Mouse (Mus musculus): ENCODE data around the gene Rnf216. TPM values are rescaled to one million over a fixed set of nuclear protein-coding genes. Genes with fewer than 3 reads are reported as not detected.

The Rnf216 gene
- total RNA-seq, 4 experiments from 2014 or later, result 42.4 to 47.3 (median 45.2) TPM

- DNase-seq (ENCODE audit: low spot score in 2 of 2), result no peak
Observed at GRCm38 (mm10) chr5:143103231-143103630, 9.6 kb downstream of the Rnf216 start.

DNA sequence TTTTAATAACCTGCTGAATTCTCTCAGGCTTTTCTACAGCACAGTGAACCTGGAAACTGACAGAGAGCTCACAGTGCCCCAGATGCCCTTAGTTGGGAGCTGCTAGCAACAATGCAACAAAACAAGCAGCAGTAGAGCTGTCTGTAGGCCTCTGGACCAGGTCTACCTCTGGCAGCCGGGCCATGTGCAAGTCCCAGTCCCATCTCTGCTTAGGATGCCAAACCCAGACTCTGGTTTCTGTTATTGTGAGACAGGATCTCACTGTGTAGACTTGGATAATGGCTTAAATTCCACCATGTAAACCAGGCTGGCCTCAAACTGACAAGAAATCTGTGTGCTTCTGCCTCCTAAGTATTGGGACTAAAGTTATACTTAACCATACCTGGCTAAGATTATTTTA, 11.2 kb downstream of the Rnf216 start:
- no peak for DNase-seq (ENCODE audit: low spot score in 2 of 2)

DNA sequence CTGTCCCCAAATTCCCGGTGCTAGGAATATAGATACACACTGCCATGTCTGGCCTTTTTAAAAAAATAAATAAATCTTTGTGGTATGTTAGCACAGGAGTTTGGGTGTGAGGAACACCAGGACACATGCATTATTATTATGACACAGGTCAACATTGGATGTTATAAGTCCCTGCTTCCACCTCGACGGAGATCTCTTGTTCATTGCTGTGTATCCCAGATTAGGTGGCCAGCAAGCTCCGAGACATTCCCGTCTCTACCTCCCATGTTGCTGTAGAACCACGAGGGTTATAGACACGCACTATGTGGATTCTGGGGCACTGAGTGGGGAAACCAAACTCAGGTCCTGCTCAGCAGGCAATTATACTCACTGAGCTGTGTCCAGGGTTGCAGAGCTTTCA, 17.5 kb downstream of the Rnf216 start:
- no peak for DNase-seq (ENCODE audit: low spot score in 2 of 2)

DNA sequence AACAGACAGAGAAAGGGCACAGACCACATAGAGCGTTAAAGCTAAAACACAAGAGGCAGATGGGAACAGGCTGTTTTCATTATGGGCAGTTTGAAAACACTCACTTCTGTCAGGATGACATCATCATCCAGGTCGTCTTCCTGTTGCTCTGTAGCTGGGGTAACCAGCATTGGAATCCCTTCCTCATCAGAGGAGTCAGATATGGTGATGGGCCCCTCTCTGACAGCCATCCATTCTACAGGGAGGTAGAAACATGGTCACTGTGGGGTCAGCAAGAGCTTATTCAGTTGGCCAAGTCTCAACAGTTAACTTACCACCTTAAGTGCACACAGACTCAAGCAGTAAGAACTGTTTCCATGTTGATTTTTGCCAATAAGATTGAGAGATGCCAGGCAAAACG, 19.9 kb downstream of the Rnf216 start:
- no peak for DNase-seq (ENCODE audit: low spot score in 2 of 2)

DNA sequence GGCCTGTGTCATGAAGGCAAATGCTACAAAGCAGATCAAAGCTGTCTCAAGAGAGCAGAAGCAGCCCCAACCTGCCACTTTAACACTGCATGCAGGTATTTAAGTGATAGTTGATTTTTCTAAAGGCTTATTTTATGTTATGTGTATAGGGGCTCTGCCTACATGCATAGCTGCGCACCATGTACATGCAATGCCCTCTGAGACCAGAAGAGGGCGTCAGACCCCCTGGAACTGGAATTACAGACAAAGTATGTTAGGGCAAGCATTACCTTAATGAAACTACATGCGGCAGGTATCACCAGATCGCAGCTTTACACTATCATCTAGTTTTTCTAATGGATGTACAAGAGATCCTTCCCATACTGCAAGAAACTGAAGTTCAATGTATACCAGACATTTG, 27.9 kb downstream of the Rnf216 start:
- no peak for DNase-seq (ENCODE audit: low spot score in 2 of 2)

DNA sequence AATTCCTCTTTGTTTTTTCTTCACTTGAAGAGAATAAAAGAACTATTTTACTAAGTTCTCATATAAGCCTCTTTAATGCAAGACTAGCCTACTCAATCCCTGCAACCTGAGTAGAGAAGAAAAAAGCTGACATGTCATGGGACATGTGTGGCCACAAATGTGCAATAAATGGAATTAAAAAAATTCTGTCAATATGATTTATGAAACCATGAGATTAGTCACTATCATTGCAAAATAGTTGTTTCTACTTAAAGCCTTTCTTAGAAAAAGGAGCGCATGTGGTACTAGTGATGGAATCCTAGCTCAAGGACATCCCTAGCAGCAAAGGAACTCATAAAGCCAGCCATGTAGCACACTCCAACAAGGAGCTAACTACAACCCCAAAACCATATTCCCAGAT, 33.0 kb downstream of the Rnf216 start:
- no peak for DNase-seq (ENCODE audit: low spot score in 2 of 2)

GRCm38 (mm10) chr5:143076603-143077143, 36.1 kb downstream of the Rnf216 start:
- no peak for DNase-seq (ENCODE audit: low spot score in 2 of 2)

DNA sequence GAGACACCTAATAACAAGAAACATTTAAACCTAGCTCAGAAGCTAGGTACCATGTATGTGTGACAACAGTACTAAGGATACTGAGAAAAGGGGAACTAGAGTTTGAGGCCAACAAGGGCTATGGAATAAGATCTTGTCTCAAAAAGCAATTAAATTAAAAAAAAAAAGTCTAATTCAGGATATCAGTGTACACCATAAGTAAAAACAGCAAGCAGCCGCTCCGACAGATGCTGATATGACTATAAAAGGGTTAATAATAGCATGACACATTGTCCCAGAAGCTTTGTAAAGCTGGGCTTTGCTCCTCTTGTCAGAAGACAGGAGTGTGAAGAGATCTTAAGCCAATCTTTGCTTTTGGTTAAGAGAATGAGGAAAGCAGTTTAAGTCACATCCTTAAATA, 36.8 kb downstream of the Rnf216 start:
- DNase-seq (ENCODE audit: low spot score in 2 of 2), result no peak

DNA sequence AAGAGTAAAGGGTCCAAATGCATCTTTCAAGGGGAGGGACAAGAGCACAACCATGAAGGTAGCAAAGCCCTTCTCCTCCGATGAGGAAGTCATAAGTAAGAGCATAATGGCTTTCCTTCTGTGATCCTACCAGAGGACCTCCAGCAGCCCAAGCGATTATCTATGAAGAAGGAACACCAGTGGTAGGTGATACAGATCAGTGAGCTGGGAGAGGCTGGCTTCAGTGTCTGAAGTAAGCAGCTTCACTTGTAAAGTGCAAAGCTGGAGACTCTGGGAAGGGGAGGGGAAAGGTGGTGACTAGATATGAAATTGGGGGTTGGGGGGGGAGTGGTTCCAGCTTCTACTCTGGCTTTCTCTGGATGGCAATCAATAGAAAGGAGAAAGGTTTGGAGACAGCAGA, 43.7 kb downstream of the Rnf216 start:
- no peak for DNase-seq (ENCODE audit: low spot score in 2 of 2)

- DNase-seq (ENCODE audit: low spot score in 2 of 2), result no peak
Observed at GRCm38 (mm10) chr5:143068382-143068781, 44.4 kb downstream of the Rnf216 start.

GRCm38 (mm10) chr5:143066551-143066958, 46.2 kb downstream of the Rnf216 start:
- DNase-seq (ENCODE audit: low spot score in 2 of 2), result peak in 1 of 2 experiments; percentile 50

- DNase-seq (ENCODE audit: low spot score in 2 of 2), result no peak
Observed at GRCm38 (mm10) chr5:143066096-143066495, 46.7 kb downstream of the Rnf216 start.

DNA sequence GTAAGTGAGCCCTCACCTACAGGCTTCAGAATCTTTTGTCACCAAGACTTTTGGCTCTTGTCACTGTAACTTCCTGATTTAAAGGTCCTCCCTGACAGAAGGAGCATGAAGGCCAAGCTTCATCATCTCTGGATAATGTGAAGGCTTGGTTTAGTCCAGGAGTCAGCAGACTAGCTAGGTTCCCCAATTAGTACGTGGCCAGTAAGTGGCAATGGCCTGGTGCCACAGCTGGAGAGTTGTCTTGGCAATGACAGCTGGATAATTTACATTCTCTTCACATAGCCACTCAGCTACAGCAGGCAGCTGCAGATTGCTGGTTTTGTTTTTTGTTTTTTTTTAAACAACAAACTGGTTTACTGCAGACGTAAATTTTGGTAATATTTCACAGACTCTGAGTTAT, 47.6 kb downstream of the Rnf216 start:
- no peak for DNase-seq (ENCODE audit: low spot score in 2 of 2)

DNA sequence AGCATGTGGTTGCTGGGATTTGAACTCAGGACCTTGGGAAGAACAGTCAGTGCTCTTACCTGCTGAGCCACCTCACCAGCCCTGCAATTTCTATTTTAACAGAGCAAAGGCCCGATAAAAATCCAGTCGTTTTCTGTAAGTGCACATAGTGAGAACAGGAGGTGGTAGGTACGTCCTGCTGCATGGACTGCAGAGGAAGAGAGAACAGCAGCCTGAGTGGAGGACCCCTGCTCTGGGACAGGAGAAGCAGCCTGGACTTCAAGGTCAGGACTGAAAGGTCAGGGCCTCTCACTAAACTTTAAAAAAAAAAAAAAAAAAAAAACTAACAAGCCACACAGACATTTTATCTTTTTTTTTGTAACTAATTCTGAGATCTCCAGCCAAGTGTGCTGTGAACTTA, 50.5 kb downstream of the Rnf216 start:
- no peak for DNase-seq (ENCODE audit: low spot score in 2 of 2)

DNA sequence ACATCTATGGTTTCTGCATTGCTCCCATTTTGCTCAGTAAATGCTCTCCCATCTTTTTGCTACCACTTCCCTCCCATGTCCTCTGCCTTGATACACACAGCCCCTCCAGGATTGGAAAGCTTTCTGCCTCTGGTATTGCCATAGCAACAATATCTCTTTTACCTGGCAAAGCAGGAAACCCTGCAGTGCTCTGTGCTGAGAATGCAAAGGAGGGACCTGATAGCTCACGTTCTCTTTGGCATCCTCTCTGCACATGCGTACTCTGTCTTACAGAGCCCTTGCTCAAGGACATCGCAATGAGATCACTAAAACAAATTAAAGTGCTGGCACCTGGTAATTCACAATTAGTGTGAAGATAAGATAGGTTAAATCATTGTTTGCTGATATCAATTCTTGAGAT, 51.3 kb downstream of the Rnf216 start:
- no peak for DNase-seq (ENCODE audit: low spot score in 2 of 2)

DNA sequence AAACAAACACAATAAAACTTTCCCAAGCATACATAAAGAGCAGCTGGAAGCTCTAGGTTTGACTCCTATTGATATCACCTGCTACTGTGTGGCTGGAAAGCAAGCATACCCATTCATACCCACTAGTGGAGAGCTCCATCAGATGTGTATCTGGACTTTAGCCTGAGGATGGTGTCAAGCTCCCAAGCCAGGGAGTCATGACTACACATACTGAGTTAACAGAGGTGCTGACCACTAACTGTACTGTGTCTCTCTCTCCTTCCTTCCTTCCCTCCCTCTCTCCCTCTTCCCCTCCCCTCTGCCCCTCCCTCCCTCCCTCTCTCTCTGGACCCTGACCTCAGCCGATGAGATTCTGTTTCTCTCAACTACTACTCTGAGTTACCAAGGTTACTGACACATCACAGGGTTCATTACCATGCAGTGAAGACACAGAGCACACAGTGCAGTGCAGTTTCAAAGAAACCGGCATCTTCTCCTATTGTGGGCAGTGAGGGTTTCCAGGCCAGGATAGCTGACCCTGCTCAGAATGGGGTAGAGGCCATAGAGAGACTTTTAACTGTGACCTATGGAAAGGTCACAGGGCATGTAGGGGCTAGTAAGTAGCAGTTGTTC, 51.9 kb downstream of the Rnf216 start:
- DNase-seq (ENCODE audit: low spot score in 2 of 2), result no peak

- no peak for DNase-seq (ENCODE audit: low spot score in 2 of 2)
Observed at GRCm38 (mm10) chr5:143059958-143060357, 52.8 kb downstream of the Rnf216 start.

GRCm38 (mm10) chr5:143059182-143059581, 53.6 kb downstream of the Rnf216 start:
- no peak for DNase-seq (ENCODE audit: low spot score in 2 of 2)

GRCm38 (mm10) chr5:143058675-143059074, 54.1 kb downstream of the Rnf216 start:
- no peak for DNase-seq (ENCODE audit: low spot score in 2 of 2)

DNA sequence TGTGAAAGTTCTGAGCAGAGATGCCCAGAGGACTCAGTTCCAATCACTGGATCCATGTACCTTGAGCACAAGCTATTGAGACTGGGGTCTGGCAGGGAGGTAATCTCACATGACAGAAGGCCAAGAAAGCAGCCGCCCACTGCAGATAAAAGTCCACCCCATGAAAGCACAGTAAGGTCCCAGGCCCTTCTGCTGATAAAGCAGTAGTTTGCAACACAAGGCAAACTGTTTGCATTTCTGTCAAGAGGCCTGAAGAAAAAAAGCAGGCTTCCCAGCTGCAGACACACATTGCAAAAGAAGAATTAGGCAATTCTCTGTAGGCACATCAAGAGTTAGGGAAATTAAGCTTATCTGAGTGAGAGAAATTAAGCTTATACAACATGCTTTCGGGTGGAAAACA, 54.6 kb downstream of the Rnf216 start:
- DNase-seq (ENCODE audit: low spot score in 2 of 2), result no peak

DNA sequence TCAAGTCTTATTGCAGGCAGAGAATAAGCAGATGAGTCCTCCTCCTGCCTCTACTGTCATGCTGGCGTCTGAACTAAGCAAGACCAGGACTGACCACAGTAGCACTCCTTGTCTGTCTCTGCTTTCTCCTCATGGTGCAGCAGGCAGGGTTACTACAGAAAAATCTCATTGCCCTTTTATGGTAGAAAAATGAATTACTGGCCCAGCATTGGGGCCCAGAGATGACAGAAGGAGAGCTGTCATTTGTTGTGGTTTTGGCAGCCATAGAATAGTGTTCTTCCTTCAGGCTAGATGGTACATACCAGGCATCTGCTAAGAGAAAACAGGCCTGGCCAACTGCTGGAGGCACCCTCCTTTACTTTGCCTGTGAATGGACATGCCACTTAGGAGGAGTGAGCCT, 55.0 kb downstream of the Rnf216 start:
- no peak for DNase-seq (ENCODE audit: low spot score in 2 of 2)

- DNase-seq (ENCODE audit: low spot score in 2 of 2), result no peak
Observed at GRCm38 (mm10) chr5:143056191-143056880, 56.5 kb downstream of the Rnf216 start.

GRCm38 (mm10) chr5:143055501-143056125, 57.2 kb downstream of the Rnf216 start:
- no peak for DNase-seq (ENCODE audit: low spot score in 2 of 2)
